Mouse (Mus musculus): Measurements from ENCODE around the gene Snrnp70.

The Snrnp70 gene

DNA sequence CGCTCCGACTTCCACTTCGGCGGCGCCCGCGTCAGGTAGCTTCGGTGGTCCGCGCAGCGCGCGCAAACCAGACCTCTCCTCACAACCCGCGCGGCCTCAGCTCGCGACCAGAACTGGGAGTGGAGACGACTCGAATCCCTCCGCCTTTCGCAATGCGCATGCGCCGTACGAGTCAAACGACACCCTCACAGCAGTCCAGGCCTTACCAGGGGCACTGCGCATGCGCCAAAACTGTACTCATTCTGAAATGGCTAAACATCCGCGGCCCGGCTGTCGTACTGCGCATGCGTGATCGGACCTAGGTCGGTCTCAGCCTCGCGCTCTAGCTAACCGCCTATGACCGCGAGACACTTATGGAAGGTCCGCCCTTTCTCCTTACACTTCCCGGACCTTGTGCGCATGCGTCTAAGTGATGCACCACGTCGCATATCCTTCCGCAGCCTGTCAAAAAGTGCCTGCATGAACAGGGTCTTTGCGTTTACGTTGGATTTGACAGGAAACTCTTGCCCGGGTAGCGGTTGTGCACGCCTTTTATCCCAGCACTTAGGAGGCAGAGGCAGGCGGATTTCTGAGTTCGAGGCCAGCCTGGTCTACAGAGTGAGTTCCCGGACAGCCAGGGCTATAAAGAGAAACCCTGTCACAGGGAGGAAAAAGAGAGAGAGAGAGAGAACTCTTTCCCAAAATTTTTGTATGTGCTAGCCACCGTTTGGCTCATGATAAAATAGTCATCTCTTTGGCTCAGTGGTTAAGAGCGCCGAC, at the start of gene Snrnp70:
TSS of gene Snrnp70 (minus strand) at position 165 of the 759 bp plus-strand sequence.
- peak; percentile 100 for DNase-seq (ENCODE audit: low spot score)

DNA sequence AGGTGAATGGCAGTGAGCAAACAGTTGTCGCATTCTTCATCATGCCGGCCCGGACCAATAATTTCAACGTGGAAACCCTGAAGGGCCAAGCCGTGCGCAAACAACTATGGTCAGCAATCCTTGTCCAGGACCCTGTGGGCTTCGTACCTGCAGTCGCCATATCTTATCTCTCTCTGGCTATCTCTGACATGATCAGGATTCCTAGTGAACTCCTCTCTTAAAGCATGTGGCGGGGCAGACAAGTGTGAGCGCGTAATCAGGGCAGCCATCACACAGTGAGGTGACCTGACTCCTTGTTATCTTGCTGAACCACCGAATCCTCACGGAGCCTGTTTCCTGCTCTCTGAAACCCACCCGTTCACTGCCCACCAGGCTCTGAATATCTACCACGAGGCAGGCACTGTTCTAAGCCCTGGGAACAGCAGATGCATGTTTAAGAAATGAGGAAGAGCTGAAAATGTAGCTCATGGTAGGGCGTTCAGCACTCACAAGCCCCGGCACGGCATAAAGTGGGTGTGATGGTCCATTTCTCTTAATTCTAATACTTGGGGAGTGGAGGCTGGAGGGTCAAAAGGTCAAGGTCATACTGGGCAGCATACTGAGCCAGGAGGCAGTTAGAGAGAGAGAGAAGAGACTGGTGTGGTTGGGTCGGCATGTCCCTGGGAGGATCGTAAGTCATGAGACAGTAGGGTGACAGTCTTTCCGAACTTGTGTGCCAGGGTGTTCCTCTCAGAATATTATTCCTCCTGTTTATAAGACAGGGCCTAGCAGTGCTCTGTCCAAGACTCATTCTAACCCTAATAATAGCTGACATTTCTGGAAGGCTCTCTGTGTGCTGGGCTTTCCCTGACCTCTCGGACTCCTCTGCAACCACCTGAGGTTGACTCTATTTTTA, 48.2 kb upstream of the Snrnp70 start:
- no peak for DNase-seq (ENCODE audit: low spot score)

DNA sequence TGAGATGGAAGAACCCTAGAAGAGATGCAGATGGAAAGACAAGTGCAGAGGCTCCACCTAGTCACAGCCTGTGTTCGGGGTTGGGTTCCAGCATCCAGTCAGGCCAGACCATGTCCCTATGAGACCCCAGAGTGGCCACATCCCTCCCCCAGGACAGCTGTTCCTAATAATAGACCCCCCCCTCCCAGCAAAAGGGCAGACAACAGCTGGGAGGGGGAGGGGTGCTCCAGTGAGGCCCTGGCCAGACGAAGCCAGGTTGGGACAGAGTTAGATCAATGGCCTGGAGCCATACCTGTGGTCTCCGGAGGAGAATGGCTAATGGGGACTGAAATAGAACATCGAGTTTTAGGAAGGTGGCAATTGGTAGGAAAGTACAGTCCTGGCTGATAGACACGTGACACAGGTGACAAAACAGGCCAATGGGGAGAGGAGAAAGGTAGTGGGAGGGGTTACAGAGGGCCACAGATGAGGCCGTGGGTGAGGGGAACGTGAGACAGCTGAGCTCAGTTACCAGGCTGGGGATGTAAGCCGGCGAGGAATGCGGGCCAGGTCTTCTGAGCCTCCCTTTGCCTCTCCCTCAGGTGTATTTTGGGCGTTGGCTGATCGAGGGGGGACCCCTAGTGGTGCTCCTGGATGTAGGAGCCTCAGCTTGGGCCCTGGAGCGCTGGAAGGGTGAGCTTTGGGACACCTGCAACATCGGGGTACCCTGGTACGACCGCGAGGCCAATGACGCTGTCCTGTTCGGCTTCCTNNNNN, 42.2 kb upstream of the Snrnp70 start, which contains the start of gene Ruvbl2:
TSS of gene Ruvbl2 (minus strand) at position 576 of the 756 bp plus-strand sequence.
- DNase-seq (ENCODE audit: low spot score): no peak

DNA sequence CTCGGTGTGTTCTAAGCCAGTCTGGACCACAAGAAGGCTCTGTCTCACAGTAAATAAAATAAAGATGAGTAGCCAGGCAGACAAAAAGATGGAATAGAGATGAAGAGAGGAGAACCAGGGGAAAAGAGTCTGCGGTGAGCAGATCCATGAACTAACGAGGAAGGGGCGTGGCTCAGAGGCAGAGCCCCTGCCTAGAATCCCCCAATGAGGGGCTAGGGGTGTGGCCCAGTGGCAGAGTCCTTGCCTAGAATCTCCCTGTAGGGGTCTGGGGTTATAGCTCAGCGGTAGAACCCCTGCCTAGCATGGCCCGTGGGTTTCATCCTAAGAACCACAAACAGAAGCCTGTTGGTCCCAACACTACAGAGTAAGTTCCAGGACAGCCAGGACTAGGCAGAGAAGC, 41.5 kb upstream of the Snrnp70 start:
- peak; percentile 65 for DNase-seq (ENCODE audit: low spot score)

DNA sequence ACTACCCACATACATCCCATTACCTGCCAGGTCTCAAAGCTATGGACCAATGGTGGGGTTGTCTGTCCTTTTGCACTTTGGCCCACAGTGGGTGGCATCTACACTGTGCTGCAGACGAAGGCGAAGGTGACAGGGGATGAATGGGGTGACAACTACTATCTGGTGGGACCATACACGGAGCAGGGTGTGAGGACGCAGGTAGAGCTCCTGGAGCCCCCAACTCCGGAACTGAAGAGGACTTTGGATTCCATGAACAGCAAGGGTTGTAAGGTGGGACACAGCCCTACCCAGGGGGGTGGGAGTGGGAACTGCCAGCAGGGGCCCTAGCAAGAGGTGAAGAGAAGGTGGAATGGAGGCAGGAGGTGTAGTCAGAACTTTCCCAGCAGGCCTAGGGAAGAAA, 40.9 kb upstream of the Snrnp70 start:
- no peak for DNase-seq (ENCODE audit: low spot score)

DNA sequence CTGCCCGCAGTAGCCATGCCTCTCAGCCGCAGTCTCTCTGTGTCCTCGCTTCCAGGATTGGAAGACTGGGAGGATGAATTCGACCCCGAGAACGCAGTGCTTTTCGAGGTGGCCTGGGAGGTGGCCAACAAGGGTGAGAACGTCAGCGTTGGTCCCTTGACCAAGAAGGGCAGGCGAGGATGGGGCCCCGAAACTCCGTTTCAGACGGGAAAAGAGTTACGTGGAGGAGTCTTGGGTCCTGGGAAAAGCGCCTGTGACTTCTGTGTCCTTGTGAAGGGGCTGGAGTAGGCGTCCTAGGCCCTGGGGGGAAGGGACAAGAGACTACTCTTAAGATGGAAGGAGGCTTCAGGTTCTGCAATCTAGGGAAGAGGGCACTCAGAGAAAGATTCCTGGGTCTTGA, 39.5 kb upstream of the Snrnp70 start:
- DNase-seq (ENCODE audit: low spot score): peak; percentile 57

DNA sequence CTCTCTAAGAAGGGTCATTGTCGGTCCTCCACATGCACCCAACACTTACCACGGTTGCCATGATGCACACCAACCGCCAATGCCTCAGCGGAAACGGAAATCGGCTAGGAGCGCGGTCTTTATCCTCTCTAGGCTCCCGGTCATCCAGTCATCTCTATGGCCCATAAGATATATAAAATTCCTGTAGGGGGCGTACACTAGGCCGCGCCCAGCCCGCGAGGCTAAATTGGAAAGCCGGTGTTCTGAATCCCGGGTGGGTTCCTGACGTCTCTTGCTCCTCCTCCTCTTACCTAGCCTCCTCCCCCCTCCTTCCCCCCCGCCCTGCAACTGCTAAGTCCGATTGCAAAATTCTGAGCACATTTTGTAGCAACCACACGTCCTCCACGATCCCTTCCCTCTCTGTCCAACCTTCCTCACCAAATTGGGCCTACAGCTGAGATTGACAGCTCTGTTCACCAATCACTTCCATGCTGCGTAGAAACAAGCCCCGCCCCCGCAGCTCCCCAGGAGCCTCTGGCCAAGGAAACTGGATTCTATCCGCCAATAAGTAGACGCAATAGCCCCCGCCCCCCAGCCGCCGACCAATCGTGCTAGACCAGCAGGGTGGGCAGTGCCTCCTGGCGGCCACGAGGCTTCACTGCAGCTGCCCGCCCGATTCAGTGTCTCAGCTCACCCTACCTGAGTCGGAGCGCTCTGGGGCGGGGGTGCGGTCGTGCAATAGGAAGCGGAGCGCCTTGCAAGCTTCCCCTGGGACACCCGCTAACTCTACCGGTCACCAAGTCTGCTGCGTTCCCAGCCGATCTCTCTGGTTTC, 38.9 kb upstream of the Snrnp70 start, which contains the start of gene Gys1:
TSS of gene Gys1 (plus strand) at position 642 of the 813 bp plus-strand sequence.
- peak; percentile 100 for DNase-seq (ENCODE audit: low spot score)

DNA sequence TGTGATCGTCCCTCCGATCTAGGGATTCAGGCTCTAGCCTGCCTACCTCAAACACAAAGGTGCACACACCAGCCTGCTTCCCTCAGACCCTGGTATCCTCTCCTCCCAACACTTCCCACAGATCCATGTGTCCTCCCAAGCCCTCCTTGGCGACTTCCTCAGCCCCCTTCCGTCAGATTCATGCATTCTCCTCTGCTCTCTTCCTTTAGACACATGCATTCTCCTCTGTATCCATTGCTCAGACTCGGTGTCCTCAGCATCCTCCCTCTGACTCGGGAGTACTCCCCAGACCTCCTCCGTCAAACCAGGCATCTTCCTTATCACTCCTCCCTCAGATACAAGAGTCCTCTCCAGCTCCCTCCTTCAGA, 38.3 kb upstream of the Snrnp70 start:
- no peak for DNase-seq (ENCODE audit: low spot score)

DNA sequence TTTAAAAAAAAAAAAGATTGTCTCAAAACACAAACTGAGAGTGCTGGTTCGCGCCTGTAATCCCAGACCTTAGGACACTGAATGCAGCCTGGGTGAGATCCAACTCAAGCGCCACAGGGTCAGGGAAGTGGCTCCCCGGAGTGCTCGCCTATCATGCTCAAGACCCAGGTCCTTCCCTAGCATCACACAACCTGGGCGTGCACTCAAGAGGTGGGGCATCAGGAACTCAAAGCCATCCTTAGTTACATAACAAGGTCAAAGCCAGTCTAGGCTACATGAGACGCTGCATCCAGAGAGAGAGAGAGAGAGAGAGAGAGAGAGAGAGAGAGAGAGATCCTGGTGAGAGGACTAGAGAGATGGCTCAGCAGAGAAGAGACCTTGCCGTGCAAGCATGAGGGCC, 31.0 kb upstream of the Snrnp70 start:
- no peak for DNase-seq (ENCODE audit: low spot score)

DNA sequence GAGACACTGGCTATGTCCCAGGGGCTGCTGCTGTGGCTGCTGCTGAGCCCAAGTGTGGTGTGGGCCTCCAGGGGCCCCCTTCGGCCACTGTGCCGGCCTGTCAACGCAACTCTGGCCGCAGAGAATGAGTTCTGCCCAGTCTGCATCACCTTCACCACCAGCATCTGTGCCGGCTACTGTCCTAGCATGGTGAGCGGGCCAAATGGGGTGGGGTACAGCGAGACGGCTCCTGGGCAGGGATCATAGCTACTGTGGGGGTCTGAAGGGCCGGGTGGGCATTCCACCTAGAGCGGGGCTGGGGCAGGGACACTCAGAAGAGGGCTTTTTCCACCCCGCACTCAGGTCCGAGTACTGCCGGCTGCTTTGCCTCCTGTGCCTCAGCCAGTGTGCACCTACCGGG, 25.7 kb upstream of the Snrnp70 start:
- DNase-seq (ENCODE audit: low spot score): no peak

DNA sequence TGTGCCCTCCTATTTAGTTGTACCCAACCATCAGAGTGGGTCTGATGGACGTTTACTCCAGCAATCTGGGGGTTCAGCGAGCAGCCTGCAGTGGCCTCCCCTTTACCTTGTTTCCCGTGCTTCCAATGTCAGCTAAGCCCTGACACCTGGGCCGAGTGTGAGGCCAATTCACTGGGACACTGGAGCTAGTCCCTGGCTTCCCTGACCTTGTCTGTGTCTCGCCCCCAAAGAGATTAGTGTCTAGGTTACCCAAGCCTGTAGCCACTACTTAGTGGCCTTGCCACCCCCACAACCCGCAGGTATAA, 25.0 kb upstream of the Snrnp70 start, which contains the start of gene Lhb:
TSS of gene Lhb (plus strand) at position 206 of the 305 bp plus-strand sequence.
- DNase-seq (ENCODE audit: low spot score): no peak

DNA sequence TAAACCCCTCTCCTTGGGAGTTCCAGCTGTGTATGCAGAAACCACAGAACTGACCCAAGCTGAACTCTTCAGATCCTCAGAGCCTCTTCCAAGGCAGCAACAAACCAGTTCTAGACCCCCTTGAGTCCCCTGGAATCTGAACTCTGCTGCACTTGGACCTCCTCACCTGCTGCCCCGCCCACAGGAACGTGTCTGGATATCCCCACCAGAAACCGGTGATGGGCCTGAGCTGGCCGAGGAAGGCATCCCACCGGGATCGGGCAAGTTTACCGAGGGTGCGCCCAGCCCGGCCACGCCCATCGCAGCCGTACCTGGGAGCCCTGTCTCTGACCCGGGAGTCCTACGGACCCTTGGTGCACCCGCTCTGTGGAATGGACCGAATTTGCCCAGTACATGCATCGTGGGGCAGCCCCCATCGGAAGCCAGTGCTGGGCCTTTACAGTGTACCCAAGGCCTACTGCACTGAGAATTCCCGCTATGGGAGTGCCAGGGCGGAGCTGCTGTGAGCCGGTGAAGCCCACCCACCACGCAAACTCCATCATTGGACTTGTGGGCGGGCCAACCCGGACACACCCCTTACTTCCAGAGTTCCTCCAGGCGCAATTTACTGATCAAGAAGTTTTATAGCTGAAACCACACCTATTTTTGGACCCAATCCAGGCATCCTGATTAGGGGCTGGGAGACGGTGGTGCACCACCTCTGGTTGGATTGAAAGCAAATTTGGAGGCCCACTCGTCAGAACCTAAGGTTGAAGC, 24.5 kb upstream of the Snrnp70 start:
- no peak for DNase-seq (ENCODE audit: low spot score)

DNA sequence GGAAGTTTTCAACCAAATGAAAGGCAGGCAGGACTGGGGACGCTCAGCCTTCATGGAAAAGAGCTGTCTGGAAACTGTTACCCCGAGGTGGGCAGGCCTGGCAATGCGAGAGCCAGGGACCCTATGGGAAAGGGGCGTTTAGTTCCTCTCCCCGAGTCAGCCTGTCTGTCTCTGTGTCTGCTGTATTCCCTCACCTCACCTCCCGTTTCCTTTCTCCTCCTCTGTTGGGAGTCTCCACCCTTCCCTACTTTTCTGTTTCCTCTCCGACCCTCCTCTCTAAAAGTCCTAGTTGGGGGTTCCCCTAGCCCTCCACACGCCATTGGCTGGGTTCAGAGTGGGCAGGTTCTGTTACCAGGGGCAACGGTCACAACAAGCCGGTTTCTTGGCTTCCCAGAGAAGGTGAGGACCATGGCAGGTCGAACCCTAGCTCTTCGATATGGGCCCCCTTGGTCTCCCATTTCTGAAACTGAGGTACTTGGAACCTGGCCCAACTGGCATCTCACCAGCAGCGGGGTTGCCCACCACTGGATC, 22.5 kb upstream of the Snrnp70 start:
- no peak for DNase-seq (ENCODE audit: low spot score)

DNA sequence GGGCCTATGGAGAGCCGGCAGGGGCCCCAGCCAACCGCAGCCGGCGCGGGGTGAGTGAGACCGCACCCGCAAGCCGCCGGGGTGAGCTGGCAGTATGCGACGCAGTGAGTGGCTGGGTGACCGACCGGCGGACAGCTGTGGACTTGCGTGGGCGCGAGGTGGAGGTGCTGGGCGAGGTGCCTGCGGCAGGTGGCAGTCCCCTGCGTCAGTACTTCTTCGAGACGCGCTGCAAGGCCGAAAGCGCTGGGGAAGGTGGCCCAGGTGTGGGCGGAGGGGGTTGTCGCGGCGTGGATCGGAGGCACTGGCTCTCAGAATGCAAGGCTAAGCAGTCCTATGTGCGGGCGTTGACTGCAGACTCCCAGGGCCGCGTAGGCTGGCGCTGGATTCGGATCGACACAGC, 20.1 kb upstream of the Snrnp70 start:
- no peak for DNase-seq (ENCODE audit: low spot score)

DNA sequence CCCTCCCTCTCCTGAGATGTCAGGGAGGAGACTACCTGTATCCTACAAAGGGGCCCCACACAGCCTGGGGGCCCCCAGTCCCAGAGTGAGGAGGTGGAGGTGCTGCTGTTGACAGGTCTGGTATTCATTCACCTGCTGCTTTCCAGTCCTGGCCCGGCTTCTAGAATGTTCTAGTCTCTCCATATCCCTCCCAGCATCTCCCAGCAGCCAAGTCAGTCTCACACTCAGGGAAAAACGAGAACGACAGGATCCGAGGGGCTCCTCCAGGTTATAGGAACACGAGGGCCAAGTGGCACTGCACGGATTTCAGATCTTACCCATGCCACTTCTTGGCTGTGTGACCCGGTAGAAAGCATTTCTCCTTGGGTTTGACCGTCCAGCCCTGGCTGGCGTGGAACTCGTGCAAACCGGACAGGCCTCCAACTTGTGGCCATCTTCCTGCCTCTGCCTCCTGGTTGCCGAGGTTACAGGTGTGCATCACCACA, 19.2 kb upstream of the Snrnp70 start:
- DNase-seq (ENCODE audit: low spot score): no peak

DNA sequence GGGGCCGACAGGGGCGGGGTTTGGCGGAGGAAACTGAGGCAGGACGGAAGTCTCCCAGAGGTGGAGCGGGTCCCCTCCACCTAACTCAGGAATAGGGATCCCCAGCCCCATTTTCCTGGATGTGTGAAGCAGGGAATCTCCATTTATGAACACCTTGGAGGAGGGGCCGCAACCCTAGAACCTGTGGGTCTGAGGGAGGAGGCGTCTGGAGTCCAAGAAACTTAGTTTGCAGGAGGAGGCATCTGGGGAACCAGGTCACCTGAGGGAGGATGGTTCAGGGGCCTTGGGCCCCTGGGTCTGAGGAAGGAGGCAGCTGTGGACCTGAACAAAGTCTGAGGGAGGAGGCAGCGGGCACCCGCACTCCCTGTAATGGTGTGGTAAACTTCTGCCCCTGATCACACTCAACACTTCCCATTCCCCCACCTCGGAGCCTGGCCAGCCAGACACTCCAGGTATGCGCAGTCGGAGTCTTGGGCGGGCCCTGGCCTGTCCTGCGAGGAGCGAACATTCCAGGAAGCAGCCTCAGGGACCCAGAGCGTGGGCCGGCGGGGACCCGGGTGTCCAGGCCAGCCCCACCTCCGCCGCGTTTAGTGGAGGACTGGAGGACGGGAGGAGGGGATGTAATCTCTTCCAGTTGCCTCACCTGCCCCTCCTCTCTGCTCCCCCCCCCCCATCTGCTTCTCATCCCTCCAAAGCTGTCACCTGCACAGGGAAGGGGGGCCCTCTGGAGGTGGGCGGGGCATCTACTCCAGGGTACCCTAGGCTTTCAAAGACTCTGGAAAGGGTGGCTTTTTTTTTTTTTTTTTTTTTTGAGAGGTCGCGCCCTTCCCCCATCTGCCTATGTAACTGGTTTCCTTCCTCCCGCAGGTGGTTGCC, 18.6 kb upstream of the Snrnp70 start:
- no peak for DNase-seq (ENCODE audit: low spot score)

DNA sequence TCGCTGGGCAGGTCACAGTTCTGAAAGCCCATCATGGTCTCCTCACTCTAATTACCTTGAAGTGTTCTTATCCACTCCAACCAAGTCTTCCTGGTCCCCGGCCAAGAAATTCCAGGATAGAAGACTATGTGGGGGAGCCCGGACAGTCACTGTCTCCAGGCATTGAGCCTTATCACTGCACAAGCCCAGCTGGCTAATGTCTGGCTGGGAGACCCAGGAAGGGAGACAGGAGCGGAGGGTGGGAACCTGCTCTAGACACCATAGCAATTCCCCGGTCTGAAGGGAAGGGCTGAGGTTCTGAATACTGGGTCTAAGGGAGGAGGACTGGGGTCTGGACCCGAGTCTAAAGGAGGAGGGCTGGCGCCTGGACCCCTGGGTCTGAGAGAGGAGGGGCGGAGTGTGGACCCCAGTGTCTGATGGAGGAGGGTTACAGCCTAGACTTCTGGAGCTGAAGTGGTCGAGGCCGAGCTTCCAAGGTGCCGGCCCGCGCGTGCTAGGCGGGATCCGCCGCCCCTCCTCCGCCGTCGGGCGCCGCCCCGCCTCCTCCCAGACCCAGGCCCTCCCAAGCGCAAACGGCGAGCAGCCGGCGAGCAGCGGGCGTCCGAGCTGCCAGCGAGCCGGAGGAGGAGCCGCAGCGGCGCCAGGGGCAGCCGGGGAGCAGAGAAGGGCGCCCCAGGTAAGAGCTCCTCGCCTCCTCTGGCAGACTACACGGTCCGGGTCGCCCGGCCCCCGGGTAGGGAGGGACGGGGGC, 17.7 kb upstream of the Snrnp70 start, which contains the start of gene Ntf5:
TSS of gene Ntf5 (plus strand) at position 583 of the 751 bp plus-strand sequence.
- peak; percentile 65 for DNase-seq (ENCODE audit: low spot score)

DNA sequence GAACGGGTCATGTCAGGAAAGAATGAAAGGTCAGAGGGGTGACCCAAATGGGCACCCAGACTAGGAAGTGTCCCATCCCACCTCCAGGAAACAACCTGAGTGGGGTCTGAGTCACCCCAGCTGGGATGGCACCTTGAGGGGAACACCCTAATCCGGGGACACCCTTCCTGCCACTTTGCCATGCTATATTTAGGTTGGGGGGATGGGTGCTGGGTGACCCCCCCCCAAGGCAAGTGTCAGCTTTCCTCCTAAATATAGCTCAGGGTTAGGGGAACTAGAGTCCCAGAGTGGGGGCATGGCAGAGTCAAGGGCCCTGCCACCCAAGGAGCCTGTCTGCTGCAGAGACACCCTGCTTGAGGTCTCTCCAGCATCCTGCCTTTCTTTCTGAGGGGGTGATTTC, 16.9 kb upstream of the Snrnp70 start:
- DNase-seq (ENCODE audit: low spot score): no peak
